ENCODE assay signal across 9 mouse cellular contexts in the genomic region with DNA sequence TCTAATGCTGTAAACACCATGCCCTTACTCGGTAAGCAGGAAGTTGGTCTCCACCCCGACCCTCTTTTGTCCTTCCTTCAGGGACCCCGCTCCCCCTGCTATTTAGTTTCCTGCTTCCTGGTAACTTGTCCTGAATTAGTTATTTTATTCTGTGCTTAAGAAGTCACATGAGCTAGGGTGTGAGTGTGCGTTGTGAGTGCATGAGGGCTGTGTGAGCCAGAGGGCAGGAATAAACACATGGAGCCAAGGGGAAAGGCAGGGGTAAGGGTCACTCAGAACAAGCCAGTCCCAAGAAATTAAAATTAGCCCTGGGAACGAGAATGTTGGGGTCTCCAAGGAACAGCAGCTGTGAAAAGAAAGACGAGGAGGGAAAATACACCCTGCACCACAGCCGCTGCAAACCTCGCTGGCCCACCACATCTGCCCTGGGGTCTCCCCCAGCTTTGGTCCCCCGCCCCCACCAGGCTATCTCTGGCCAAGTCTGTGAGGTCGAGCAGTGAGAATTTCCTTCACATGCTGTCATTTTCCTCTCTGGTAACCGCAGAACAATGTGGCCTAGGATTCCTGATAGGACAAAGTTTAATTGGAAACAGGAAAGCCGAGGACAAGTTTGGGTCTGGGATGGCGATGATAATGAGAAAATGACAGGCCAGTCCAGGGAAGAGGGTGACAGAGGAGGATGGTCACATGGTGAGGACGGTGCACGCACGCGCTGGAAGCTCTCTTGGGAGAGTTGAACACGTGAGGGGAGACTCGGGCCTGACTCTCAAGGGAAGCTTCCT. TPM values are rescaled to one million over a fixed set of nuclear protein-coding genes. Genes with fewer than 3 reads are reported as not detected.
A peak's percentile ranks its signal among the peaks of the same experiment; 100 is the strongest.
DNase-seq lines count a peak whose midpoint lies in the region; ATAC-seq lines count a peak whose summit lies in the region.
"Had no signal": no experiment of that assay in that cellular context is flagged by ENCODE, and none has a peak within 500 bp of the region (broad histone marks: within the 10 kb centered on the region; RNA-seq: fewer than 3 reads in every experiment).

No protein-coding gene starts in this region.

- H3K36me3 ChIP-seq in embryonic facial prominence, embryonic 13.5 days: no peaks in the 10 kb centered on the region
- no peaks in the 10 kb centered on the region for H3K36me3 ChIP-seq in liver, embryonic 13.5 days
- H3K36me3 ChIP-seq in forebrain, embryonic 12.5 days (replicated peaks): no peaks in the 10 kb centered on the region
- H3K36me3 ChIP-seq in hindbrain, embryonic 12.5 days: no peaks in the 10 kb centered on the region
- H3K36me3 ChIP-seq: G1E had no signal

- peak; percentile 35 for DNase-seq in adrenal gland, postnatal 10 days
- DNase-seq in kidney, adult 11 months: peak; percentile 84
- no peak for DNase-seq in liver, embryonic 13.5 days
- DNase-seq in right cerebral cortex, postnatal 14 days: no peak
- DNase-seq in layer of hippocampus, postnatal 14 days (ENCODE audit: low spot score in 2 of 2): no peak

- no peaks in the 10 kb centered on the region for H3K27me3 ChIP-seq in embryonic facial prominence, embryonic 13.5 days
- no peaks in the 10 kb centered on the region for H3K27me3 ChIP-seq in liver, embryonic 13.5 days
- no peaks in the 10 kb centered on the region for H3K27me3 ChIP-seq in forebrain, embryonic 12.5 days
- no peaks in the 10 kb centered on the region for H3K27me3 ChIP-seq in hindbrain, embryonic 12.5 days

- no peak overlapping the region for H3K4me3 ChIP-seq in embryonic facial prominence, embryonic 13.5 days
- no peak overlapping the region for H3K4me3 ChIP-seq in liver, embryonic 13.5 days (replicated peaks)
- H3K4me3 ChIP-seq in forebrain, embryonic 12.5 days (replicated peaks): no peak overlapping the region
- no peak overlapping the region for H3K4me3 ChIP-seq in hindbrain, embryonic 12.5 days

- H3K27ac ChIP-seq in embryonic facial prominence, embryonic 13.5 days: peak overlapping the region; percentile 68
- H3K27ac ChIP-seq in liver, embryonic 13.5 days: no peak overlapping the region; the same call in 1 of the 2 replicates
- H3K27ac ChIP-seq in forebrain, embryonic 12.5 days: no peak overlapping the region
- no peak overlapping the region for H3K27ac ChIP-seq in hindbrain, embryonic 12.5 days

- H3K4me2 ChIP-seq in embryonic facial prominence, embryonic 13.5 days: 0 out of 2 replicates have a peak overlapping the region, but pooled peaks have one; percentile 3
- no peak overlapping the region for H3K4me2 ChIP-seq in liver, embryonic 13.5 days
- no peak overlapping the region for H3K4me2 ChIP-seq in forebrain, embryonic 12.5 days
- no peak overlapping the region for H3K4me2 ChIP-seq in hindbrain, embryonic 12.5 days (replicated peaks)

- 25% methylated on average over 19 of the region's 19 CpGs for whole genome bisulfite sequencing in embryonic facial prominence, embryonic 13.5 days
- 17% methylated on average over 19 of the region's 19 CpGs for WGBS in liver, embryonic 13.5 days (ENCODE audit: insufficient replicate concordance)
- WGBS in forebrain, embryonic 12.5 days: 77% methylated on average over 19 of the region's 19 CpGs
- WGBS in hindbrain, embryonic 12.5 days: 59% methylated on average over 19 of the region's 19 CpGs

- no peaks in the 10 kb centered on the region for H3K9me3 ChIP-seq in embryonic facial prominence, embryonic 13.5 days
- H3K9me3 ChIP-seq in liver, embryonic 13.5 days (replicated peaks): no peaks in the 10 kb centered on the region
- no peaks in the 10 kb centered on the region for H3K9me3 ChIP-seq in forebrain, embryonic 12.5 days
- no peaks in the 10 kb centered on the region for H3K9me3 ChIP-seq in hindbrain, embryonic 12.5 days (replicated peaks)
- H3K9me3 ChIP-seq: G1E had no signal

- H3K4me1 ChIP-seq in embryonic facial prominence, embryonic 13.5 days: peaks cover 24% of the 10 kb centered on the region
- H3K4me1 ChIP-seq in liver, embryonic 13.5 days (replicated peaks): no peaks in the 10 kb centered on the region
- peaks cover 4% of the 10 kb centered on the region; the same call in 1 of the 2 replicates for H3K4me1 ChIP-seq in forebrain, embryonic 12.5 days
- H3K4me1 ChIP-seq in hindbrain, embryonic 12.5 days: no peaks in the 10 kb centered on the region

- no peak overlapping the region for H3K9ac ChIP-seq in embryonic facial prominence, embryonic 13.5 days
- no peak overlapping the region for H3K9ac ChIP-seq in liver, embryonic 13.5 days
- no peak overlapping the region for H3K9ac ChIP-seq in forebrain, embryonic 12.5 days
- H3K9ac ChIP-seq in hindbrain, embryonic 12.5 days: no peak overlapping the region; the same call in 1 of the 2 replicates

- ATAC-seq in embryonic facial prominence, embryonic 13.5 days (ENCODE audit: insufficient number of reproducible peaks, insufficient read depth, low FRiP score, low TSS enrichment, low read depth): 0 out of 2 replicates have a peak, but pooled peaks have one; percentile 48
- 0 out of 2 replicates have a peak, but pooled peaks have one; percentile 58 for ATAC-seq in liver, embryonic 13.5 days (ENCODE audit: low read depth)
- no peak for ATAC-seq in forebrain, embryonic 12.5 days (ENCODE audit: low FRiP score)
- no peak for ATAC-seq in hindbrain, embryonic 12.5 days (ENCODE audit: low FRiP score)

RNA-seq across cellular contexts. Expression of gene Timp3, which starts 26.6 kb away (rescaled TPM):
- total RNA-seq in adrenal gland, postnatal 10 days (2021): 100 to 1,000 TPM; 209 to 211 TPM
- 62.7 and 74.0 TPM in 2 replicates for polyA plus RNA-seq in embryonic facial prominence, embryonic 13.5 days (2015; fragmentation: Nextera tagmentation; extraction: Ambion mirVana)
- polyA plus RNA-seq in liver, embryonic 13.5 days (2015; fragmentation: Nextera tagmentation; extraction: Ambion mirVana): 8.4 and 10.0 TPM in 2 replicates
- total RNA-seq in layer of hippocampus, postnatal 14 days (2021): 10 to 100 TPM; 62.0 to 62.3 TPM
- 17.9 and 18.0 TPM in 2 replicates for polyA plus RNA-seq in forebrain, embryonic 12.5 days (2016; fragmentation: Nextera tagmentation; extraction: Ambion mirVana)
- 42.3 and 46.1 TPM in 2 replicates for polyA plus RNA-seq in hindbrain, embryonic 12.5 days (2016; fragmentation: Nextera tagmentation; extraction: Ambion mirVana)

Comparison
In these comparisons a context has a peak if more than half of its experiments do, and no peak if none do; other contexts are left out.
1. DNase-seq: peak in adrenal gland, postnatal 10 days (single experiment) and kidney, adult 11 months (single experiment); none in liver, embryonic 13.5 days (single experiment), right cerebral cortex, postnatal 14 days (single experiment) and layer of hippocampus, postnatal 14 days (0 of 2).
2. ATAC-seq: peak in embryonic facial prominence, embryonic 13.5 days (single experiment) and liver, embryonic 13.5 days (single experiment); none in forebrain, embryonic 12.5 days (single experiment) and hindbrain, embryonic 12.5 days (single experiment).